Comparison of ENCODE assay signal across 27 mouse cellular contexts in the genomic region with DNA sequence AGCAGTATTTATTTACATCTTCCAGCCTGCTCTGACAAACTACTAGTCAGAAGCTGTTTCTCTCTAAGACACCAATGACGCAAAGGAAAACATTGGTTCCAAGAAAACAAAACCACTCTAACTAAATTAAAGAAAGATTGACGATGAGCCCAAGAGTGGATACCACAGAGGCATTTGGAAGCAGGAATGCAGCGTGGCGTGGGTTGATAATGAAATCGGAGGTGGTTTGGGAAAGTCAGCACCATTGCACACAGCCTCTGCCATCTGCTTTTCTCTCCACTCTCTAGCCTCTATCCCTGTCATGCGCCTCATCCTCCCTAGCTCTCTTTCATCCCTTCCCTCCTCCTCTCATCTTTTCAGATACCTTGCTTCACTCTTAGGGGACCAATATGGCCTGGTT.
DNase-seq lines count a peak whose midpoint lies in the region; TF ChIP-seq lines count a peak whose summit lies in the region.
"Had no signal": no experiment of that assay in that cellular context is flagged by ENCODE, and none has a peak within 500 bp of the region (broad histone marks: within the 10 kb centered on the region; RNA-seq: fewer than 3 reads in every experiment).

No protein-coding gene starts in this region.

- DNase-seq in frontal cortex, adult 2 months (ENCODE audit: extremely low spot score in 1 of 2, low spot score in 1 of 2): peak; percentile 46 to 76
- no peak for DNase-seq in frontal cortex, postnatal 14 days (ENCODE audit: low spot score in 2 of 2)
- DNase-seq in layer of hippocampus, adult 2 months (ENCODE audit: low spot score in 2 of 2): peak; percentile 38 to 59
- DNase-seq in layer of hippocampus, adult 9-10 months (ENCODE audit: low spot score): no peak
- peak; percentile 76 for DNase-seq in right cerebral cortex, adult 18-20 months
- DNase-seq in right cerebral cortex, postnatal 4 days: no peak
- no peak for DNase-seq in ovary, postnatal 14 days (ENCODE audit: low spot score)
- DNase-seq: adrenal gland, postnatal 10 days; cerebellum, adult 11 months; cerebellum, postnatal 10 days; gastrocnemius, adult 2 months; gastrocnemius, postnatal 36 days; heart, adult 2 months; kidney, adult 9 months; kidney, postnatal 10 days; liver, postnatal 0 days; lung, postnatal 36 days; thymus, adult 2 months; thymus, postnatal 36 days had no signal

- peak overlapping the region; percentile 79 for H3K27ac ChIP-seq in layer of hippocampus, adult 2 months
- H3K27ac ChIP-seq: embryonic facial prominence, embryonic 13.5 days; forebrain, embryonic 10.5 days; forebrain, embryonic 15.5 days; gastrocnemius, adult 2 months; heart, adult 2 months; hindbrain, embryonic 14.5 days; liver, embryonic 12.5 days; neural tube, embryonic 12.5 days had no signal

- no peak overlapping the region for H3K4me3 ChIP-seq in layer of hippocampus, adult 2 months
- H3K4me3 ChIP-seq: embryonic facial prominence, embryonic 13.5 days; forebrain, embryonic 10.5 days; forebrain, embryonic 15.5 days; gastrocnemius, adult 2 months; heart, adult 2 months; heart, embryonic 12.5 days; liver, embryonic 12.5 days; myocyte; neural tube, embryonic 12.5 days had no signal

- TF ChIP-seq CTCF in layer of hippocampus, adult 2 months (conservative IDR thresholded peaks at IDR 0.05): no peak

Comparison
In these comparisons a context has a peak if more than half of its experiments do, and no peak if none do; other contexts are left out.
1. DNase-seq: peak in frontal cortex, adult 2 months (2 of 2), layer of hippocampus, adult 2 months (2 of 2) and right cerebral cortex, adult 18-20 months (single experiment); none in frontal cortex, postnatal 14 days (0 of 2), layer of hippocampus, adult 9-10 months (single experiment), right cerebral cortex, postnatal 4 days (single experiment) and ovary, postnatal 14 days (single experiment).